Mouse (Mus musculus) R1 (cell line): ENCODE data around the gene Alk.

Experiments
- DNase-seq: peaks from one replicate; pipeline ENCODE4 v3.0.0-alpha.2; 2018; ENCODE audit warnings: low read depth, low spot score

Alk gene

DNA sequence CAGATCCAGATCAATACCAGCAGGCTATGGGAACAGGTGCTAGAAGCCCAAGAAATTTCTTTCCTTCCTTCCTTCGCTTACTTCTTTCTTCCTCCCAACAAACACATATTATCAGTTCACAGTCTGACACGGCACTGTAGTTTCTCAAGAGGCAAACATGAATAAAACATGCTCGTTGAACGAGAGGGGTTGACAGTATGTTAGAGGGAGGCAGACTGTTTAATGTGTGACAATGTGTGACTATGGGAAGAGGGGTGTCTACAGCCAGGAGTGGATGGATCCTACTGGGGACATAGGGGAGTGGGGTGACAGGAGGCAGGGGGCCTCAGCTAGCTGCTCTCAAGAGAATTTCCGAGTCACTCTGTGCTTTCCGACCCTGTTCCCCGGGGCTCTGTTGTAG lies 573.8 kb downstream of the Alk start:
- no peak for DNase-seq

DNA sequence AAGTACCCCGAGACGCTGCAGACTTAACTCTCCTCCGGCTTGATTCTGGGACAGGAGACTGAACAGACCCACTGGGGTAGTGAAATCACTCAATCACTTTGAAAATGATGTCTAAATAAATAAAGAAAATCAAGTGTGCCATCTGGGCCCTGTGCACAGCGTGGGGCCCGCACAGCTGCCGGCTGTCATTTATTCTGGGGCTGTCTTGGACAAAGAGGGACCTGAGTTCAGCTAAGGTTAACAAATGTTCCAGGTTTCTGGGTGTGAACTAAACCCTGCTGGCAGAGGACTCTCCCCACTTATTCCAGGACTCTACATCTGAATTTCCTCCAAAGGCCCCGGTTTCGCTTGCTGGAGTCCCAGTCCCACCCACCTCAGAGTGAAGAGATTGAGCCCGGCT lies 581.1 kb downstream of the Alk start:
- DNase-seq, result peak; percentile 2

DNA sequence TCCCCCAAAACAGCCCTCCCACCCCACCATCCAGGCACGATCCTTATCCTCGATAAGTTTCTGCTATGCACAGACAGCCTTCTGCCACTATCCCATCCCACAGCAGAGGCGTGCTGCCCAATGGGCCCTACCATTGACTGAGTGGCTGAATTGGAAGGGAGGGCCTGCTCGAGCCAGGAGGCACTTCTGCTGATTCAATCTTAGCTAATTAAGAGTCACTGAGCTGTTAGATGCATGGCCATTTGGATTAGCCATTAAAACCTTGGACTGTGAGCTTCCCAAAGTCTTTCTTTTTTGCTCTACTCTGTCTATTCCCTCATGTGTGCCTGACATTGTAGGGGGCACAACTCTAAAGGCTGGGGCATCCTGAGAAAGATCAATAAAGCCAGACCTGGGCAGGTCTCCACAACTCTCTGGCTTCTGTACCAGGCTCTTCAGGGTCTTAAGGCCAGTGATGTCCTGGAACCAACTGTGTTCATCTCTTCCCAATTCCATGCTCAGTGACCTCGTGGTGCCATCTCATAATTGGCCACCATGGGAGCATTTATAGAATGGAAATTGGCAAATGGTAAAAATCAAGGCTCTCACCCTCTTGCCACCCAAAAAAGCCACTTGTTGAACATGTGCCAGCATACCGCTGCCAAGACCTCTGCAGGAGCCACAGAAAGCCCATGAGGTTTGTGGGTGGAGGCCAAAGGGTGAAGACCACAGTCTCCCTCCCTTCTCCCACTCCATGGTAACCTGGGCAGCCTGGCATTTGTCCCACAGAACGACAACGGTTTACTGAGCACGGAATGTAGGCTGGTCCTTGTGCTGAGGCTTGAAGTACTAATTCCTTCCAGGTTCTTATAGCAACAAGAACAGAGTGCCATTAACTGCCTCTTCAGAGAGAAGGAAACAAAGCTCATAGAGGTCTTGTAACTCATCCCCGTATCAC lies 582.4 kb downstream of the Alk start:
- no peak for DNase-seq

DNA sequence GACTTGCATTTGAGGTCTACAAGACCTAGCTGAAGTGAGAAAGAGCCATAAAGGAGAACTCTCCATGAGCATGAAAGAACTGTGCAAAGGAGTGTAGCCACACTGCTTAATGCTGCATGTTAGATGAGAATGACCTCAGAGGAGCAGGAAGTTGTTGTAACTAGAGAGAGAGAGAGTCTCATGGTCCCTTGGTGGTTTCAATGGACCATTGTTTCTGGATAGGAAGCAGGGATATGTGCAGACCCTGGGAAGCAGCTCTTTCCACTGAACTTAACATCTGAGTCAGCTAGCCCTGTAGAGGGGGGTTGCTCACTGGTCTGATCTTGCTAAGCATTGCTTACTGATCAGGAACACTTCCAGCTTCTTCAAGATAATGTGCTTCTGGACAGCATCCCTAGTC lies 587.1 kb downstream of the Alk start:
- no peak for DNase-seq

DNA sequence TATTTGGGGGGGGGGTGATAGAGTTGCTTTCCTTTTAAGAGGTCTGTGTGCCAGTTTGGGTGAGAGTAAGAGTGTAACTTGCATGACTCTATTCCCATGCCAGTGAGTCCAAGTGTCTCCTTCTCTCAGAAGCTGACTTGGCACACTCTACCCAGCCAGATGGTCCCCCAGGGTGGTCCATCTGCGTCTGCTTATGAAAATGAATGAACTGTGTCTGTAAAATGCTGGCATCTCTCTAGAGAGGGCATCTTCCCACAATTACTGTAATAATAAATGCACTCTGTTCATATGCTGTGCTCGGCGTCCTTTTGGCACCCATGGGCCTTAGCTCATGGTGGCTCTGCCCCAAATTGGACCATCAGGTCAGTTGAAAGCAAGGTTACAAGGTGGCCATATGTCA lies 589.2 kb downstream of the Alk start:
- DNase-seq, result no peak

DNA sequence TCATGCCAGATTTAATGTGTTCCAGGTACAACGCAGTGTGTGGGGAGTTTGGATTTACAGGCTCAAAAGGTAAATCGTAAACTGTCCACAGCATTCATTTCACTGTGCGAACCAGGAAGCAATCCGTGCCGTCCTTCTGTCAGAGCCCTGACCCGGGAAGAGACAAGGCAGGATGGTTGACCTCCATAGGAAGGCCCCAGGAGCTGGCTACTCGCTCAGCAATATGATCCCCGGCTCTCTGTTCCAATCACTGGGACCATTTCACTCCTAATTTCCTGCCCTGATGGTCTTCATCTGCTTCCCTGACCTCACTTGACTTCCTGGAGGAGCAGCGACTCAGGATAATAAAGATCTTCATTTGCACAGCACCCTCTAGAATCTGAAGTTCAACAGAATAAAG lies 591.7 kb downstream of the Alk start:
- DNase-seq, result peak; percentile 6

DNA sequence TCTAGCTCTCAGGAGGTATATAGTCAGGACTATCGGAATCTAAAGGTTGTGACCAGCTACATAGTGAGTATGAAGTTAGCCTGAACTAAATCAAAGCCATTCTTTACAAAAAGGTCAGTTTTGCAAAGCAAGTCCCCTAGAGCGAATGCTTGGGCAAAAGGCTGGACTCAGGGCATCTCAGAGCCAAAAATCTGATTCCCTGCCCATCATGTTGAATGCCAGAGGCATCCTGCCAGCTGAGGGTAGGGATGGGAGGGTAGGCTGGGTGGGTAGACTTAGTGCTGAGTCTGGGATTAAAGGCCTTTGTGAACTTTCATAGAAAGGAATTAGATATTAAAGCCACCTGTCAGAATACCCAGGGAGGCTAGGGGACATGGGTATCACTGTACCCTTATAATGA lies 594.6 kb downstream of the Alk start:
- no peak for DNase-seq

DNA sequence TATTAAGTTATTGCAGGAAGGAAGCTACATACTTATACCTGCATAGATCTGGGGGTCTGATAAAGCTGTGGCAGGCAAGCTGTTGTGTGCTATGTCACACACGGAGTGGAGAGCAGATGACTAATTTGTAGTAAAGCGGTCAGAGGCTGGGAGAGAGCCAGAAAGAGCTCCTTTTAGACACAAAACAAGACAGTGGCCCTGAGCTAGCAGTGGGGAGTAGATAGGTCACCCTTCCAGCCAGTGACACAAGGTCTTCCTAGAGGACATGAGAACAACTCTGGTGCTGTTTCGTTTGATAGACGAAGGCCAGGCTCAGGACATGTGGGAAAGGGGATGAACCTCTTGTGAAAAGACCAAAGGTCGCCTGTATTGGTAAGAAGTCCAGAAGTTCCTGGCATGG lies 596.0 kb downstream of the Alk start:
- DNase-seq, result no peak

DNA sequence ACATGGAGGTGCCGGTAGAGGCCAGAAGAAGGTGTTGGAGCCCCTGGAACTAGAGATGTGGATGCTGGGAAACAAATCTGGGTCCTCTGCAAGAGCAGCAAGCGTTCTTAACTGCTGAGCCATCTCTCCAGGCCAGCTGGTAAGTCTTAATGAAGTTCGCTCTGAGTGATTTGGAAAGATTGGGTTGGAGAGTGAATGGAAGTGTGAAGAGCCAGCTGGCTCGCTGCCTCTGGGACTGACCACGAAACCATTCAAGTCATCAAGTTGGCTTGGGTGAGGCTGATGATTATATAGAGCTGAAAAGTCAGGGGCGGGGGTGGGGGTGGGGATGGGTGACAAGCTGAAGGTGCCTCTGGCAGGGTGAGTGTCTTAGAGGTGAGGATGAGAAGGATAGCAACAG lies 599.1 kb downstream of the Alk start:
- DNase-seq, result no peak

DNA sequence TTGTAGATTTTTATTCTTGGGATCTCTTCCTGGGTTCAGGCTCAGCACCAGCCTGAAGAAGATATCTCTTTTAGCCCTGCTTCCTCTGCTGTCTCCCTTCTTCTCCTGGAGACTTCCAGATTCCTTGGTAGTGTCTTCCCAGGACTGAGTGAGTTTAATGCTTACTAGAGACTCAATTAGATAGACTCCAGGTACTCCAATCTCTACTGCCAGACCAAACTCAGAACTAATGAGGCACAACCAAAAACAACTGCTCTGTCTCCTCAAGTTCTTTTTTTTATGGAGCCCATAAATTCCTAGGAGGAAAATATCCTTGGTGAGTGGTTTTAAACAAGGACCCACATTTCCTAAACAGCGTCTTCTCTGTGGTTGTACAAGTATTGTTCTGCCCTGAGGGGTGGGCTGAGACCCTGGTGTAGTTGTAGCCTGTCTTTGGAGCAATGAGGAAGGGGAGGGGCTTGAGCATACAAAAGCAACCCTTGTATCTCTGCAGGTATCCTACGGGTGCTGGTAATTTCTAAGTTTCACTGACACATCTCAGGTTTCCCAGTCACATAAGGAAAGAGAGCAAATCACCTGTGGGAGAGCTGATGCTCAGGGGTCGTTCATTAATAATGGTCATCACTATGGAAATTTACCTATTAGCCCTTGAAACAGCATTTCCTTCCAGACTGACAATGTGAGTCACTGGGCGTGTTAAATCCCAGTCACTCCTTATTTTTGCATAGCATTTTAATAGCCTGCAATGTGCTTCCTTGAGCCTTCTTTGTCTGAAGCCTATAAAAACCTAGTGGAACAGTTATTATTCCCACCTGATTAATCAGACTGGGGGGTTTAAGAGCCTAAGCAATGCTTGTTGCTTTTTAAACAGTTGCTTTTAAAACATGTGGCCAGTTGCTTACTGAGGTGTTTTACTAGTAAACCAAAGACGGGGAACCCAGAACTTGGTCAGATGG lies 604.6 kb downstream of the Alk start:
- no peak for DNase-seq

DNA sequence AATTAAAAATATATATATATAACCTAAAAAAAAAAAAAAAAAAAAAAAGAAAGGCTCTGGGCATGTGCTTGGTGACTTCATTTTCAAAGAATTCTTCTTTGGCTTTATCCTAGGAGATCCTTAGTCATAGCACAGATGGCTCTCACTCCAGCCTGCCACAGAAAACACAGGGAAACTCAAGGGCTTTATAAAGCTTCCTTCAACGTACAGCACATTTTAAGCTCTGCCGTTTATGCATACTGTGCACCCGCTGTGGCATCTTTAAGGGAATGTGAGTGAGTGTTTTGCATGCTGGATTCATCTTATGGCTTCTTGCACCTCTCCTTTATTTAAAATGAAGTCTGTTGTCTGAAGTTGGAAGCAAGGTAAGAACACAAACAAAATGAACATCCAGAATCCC lies 606.7 kb downstream of the Alk start:
- peak; percentile 49 for DNase-seq

DNA sequence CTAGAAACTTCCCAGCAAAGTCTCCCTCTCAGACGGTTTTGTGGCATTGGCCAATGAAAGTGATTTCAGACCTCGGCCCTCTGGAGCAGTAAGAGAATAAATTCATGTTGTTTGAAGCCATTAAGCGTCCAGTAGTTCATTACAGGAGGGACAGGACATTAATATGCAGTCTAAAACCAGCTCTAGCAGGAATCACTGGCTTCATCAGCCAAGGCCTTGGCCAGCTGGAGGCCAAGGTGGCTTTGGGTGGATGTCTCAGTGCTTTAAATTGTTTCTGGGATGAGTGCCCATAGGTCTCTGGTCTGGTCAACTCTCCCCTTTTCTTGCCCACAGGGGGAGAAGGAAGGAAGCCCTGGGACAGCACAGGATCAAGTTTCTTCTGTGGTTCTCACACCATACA lies 608.9 kb downstream of the Alk start:
- no peak for DNase-seq

DNA sequence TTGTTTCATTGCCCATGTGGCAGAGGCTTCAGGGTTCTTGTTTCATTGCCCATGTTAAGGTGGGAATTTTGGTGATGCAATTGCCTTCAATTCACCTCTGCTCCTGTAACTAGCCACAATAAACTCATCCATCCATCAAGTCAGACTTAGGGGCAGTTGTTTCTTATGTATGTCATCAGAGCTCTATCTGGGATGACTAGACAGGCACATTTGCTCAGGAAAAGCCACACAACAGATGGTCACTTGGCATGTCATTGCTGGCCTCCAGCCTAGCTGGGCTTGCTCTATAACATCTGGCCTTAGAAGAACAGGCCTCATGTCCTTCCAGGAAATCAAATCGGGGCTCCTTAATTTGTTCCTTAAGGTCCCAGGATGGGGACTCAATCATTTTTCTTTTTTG lies 610.3 kb downstream of the Alk start:
- no peak for DNase-seq

DNA sequence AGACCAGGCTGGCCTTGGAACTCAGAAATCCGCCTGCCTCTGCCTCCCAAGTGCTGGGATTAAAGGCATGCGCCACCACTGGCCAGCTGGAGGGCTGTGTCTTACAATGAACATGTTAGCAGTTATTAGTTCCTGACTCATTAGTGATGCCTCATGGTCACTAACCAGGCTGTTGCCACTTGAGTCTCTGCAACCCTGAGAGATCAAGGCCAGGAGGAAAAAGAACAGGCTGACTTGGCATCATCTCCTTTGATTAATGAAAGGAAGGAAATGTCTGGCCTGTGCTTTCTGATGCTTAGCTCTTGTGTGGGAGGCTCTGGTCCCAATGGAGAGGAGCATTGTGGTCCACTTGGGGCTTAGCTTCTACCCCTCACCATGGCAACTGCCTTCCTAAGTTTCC lies 611.4 kb downstream of the Alk start:
- DNase-seq, result no peak

DNA sequence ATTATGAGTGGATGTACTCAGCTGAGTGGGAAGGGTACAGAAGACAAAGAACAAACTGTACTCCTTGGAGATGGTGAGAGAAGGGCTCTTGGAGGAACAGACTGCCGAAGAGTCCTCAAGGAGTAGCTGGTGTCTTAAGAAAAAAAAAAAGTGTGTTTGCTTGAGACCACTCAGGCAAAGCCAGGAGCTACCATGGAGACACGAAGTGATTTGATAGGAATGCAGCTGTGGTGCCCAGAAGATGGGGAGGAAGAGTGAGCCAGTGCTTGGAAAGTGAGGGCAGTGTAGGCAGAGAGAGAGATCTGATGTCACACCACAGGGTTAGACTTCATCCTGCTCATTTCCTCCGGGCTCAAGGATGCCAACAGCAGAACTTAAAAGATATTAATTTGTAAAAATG lies 613.2 kb downstream of the Alk start:
- no peak for DNase-seq

DNA sequence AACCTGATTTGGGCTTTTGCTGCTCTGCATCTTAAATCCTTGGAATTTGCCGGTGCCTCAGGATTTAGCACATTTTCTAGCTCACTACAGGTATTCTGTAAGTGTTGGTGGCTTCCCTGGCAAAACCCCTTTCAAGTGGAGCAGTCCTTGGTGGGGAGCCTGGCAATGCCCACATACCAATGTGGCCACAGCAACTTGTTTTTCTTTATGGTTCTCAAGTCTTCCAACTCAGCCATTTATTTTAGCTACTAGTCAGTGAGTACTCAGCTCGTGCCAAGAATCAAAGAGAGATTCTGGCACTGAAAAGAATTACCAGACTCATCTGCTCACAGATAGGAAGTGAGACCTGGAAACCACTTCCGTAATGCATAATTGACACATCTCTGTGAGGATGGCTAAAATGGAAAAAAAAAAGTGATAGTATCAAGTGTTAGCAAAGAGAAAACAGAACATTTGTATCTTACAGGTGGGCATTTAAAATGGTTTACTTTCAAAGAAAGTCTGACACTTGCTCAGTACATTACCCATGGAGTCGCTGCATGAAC lies 614.2 kb downstream of the Alk start:
- DNase-seq, result no peak

DNA sequence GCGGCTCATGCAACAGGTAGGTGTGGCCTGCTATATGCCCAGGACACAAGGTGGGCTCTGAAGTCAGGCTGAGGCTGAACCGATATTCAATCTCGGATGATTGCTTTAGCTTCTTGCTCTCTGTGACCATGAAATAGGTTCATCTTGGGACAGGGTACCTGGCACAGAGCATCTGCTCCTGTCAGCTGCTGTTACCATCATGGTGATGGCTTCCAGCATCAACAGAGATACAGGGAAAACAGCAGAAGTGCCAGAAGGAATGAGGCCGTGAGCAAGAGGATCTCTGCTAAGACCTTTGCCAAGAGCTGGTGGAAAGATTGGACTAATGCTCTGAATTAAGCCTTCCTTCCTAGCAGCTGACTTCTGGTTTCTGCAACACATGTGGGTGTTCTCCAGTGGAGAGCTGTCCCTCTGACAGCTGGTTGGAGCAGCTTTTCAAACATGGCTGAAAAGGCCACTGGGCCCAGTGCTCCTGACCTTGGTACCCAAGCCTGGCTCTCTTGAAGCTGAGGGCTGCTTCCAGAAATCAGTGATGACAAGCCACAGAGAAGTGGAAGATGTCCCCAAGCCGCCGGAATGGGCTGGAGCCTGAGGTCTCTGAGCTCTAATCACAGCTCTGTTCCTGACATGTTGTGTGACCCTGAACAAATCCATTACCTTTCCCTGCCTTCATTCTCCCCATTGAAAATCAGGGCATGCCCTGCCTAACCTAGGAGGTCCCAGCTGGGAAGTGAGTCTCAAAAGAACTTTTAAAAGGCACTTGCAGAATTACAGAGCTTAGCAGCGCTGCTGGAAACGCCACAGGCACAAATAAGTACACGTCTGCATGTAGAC lies 615.5 kb downstream of the Alk start:
- no peak for DNase-seq

DNA sequence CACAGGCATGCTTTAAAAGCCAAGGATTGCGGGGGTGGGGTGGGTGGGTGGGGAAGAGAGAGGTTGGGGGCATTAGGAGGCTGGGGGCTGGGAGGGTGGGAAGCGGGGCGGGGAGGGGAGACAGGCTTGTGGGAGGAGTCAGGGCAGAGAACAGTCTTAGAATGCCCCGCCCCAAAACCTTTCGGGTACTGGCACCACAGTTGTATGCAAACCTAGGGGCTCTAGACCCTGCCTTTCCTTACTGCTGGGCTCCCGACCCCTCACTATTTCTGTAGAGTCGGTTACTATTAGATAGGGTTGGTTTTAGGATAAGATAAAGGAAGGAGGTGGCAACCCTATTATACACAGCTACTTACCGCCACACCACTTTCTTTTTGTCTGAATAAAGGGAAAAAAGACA lies 617.4 kb downstream of the Alk start:
- DNase-seq, result no peak

DNA sequence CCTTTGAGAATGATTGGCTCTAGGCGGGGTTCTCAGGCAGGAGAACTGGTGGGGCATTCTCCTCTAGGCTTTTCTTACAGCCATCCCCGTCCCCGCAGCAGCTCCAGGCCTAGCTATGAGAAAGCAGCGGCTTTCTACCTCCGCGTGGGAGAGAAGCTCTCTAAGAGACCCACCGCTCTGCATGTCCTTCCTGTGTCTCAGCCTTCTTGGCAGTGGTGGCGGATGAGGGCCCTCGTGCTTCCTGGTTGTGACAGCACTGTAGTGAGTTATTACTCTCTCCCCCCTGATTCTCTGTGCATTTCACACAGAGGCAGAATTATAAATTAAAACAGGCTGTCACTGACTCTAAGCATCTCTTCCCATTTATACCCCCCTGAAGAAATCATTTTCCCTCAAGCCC lies 618.0 kb downstream of the Alk start:
- DNase-seq, result peak; percentile 3

DNA sequence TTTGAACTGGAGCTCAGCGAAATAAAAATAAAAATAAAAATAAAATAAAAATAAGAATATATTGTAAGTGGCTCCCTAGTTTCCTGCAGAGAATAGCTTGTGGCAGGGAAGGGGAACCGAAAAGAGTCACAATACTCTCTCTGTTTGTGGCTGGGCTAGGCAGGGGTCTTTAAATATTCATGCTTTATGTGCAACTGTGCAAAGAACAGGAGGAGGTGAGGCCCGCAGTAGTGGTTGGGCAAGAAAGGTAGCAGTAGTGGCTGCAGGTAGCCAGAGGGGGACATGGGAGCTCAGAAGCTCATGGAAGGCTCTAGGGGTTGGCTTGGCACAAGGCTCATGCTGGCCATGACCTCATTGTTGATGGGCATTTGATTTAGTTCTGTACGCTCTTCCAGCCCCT lies 623.2 kb downstream of the Alk start:
- no peak for DNase-seq

DNA sequence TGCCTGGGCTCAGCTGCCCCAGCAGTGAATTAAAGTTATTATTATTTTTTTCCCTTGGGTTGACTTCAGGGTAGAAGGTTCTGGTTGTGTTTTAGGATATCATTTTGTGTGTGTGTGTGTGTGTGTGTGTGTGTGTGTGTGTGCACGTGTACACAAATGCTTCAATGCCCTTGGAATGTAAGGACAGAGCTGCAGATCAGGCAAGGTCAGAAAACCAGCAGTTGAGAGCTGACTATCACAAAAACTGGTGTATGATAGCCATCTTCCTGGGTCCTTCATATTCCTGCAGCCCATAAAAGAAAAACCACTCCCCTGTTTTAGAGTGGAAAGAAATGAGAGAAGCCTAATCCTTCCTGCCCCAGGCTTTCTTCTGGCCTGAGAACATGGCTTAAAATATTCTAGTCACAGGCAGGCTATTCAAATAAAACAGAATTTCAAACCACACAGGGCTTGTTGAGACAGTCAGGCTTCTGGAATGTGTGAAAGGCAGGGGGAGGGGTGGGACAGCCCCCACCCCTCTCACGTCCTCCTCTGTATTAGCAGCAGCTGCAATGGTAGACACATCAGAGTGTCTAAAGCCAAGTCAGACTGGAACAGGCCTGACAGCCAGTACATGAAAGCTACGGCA lies 623.8 kb downstream of the Alk start:
- DNase-seq, result peak; percentile 8
